Mouse (Mus musculus): ENCODE data around the gene Napsa.

The Napsa gene

DNA sequence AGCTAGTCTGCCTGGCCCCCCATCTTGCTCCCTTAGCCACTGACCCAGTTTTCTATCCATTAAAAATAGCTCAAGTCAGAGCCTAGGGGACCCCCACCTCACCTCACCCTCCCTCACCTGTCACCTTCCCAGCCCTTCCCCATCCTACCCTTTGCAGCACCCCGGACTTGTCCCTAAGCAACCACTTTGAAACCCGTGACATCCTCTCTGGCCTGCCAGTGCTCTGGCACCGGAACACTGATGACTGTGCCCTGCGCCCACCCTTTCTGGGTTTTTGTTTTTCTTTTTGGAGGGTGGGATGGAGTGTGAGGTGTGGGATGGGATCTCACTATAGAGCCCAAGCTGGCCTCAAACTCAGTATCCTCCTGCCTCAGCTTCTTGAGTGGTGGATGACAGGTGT lies 25.5 kb downstream of the Napsa start:
- DNase-seq = no peak

DNA sequence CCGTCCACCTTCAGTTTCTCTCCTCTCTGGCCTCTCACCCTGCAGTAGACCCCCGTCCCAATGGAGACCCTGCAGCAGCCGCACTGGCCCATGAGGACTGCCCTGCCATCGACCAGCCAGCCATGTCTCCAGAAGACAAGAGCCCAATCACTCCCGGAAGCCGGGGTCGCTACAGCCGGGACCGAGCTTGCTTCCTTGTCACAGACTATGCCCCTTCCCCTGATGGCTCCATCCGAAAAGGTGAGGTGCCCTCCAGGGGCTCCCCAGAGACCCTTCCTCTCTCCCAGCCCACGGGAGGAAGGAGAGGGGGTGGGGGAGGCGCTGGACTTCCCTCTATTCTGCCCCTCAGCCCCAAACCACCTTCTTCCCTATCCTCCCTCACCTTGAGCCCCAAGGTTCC lies 26.2 kb downstream of the Napsa start:
- DNase-seq = no peak

DNA sequence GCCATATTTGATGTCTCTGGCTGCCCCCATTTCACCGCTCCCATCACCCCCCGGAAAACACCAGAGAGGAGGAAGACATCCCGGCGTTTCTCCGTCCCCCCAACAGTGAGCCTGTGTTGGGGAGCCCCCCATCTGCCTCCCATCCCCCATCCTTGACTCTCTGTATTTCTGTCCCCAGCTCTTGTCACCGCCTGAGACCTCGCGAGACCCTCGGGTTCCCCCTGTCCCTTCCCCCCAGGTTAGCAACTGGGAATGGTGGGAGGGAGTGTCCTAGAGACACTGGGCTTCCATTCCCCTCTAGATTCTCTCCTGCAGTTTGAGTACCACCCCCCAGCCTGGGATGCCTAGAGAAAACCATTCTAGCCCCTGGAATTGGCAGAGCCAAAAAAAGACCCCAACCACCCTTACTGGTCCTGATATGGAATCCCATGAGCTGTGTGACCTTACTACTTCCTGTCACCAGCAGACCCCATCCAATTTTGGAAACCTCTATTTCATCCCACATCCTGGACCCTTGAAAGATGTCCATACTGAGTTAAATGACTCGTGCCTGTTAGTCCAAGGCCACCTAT lies 28.6 kb downstream of the Napsa start:
- DNase-seq = no peak

DNA sequence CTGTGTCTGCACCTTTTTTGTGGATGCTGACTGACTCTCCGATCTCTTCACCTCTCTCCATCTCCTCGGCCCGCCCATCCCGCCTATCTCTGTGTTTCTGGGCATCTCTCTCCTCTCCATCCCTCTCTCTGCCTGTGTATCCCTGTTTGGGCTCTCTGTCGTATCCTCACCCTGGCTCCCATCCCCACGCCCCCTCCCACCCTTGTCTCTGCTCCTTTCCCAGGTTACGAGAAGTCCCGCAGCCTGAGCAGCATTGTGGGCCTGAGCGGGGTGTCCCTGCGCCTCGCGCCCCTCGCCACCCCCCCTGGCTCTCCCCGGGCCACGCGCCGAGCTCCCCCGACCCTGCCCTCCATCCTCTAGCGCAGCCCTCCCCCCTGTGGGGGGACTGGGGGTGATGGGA lies 29.5 kb downstream of the Napsa start:
- DNase-seq = no peak

DNA sequence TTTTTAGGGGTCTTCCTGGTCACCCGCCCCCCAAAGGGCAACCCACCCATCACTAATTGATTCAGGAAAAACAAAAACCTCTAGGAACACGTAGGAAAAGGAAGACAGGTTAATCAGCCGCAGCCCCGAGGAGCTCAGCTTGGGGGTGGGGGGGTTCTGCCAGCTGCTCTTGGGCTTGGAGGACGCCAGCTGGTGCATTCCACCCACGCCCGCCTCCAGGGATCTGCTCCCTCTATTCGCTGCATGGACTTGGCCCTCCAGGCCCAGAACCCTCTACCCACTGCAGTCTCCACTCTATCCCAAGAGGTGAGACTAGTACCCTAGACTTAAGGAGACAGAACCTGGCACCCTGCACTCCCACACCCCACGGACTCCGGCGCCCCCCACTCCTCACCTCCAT lies 30.3 kb downstream of the Napsa start:
- DNase-seq = no peak

DNA sequence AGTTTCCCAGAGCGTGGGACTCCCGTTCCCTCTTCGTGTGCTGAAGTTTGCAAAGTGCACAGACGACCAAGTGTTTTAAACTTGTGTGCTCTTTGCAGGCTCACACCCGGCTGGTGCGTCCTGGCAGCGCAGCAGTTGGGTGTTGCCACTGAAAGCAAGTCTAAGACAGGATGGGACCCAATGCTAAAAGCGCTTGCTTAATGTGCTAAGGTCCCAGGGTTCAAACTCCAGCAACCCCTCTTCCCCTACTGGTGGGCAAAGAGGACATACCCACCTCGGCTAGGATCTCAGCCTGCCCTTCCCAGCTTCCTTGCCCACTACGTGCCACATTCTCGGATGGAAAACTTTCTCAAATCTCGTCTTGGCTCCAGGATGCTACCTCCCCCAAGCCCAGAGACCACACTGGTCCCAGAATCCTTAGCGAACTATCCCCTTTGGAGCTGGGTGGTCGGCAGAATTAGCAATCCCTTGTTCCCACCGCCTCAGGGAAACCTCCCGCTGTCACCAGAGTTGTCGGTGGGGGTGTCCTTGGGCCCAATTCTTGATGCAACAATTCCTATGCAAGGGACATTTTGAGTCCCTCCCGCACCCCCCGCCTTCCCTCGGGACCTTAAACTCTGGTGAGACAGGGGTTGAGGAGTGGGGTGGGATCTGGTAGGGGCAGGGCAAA lies 31.1 kb downstream of the Napsa start:
- DNase-seq = no peak

DNA sequence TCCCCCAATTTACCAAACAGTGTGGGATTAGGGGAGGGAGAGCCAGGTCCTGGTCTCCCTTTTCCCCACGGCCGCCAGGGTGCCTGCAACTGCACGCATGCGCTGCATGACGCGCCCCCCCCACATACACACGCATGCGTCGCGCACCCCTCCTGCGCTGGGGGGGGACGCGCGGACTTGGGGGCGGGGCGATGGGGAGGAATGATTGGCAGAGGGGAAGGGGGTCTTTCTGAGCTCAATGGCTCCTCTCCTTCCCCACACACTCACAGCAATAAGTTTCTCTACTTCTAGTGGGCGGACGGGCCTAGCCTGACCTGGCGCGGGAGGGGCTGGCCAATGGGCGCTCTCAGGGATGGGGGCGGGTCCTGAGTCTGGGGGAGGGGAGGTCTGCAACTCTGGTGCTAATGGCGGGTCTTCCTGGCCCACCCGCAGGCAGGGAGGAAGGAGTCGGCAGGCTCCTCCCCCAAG lies 32.0 kb downstream of the Napsa start:
- no peak for DNase-seq

DNA sequence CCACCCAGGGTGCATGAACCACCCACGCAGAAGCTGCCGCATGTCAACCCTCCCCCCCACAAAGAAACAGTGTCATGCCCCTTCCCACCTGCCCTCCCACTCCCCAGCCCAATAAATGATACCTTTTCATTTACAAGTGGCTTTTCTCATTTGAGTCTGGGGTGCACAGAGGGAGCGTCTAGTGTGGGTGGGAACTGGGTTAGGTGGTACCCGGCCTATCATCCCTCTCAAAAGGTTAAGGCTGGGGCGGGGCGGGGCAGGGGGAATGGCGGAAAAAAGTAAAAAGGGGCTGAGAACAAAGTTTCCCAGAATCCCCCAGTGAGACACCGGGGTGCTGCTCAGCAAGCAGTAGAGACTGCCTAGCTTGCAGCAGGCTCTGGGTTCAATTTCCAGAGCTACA lies 32.4 kb downstream of the Napsa start:
- DNase-seq = no peak

DNA sequence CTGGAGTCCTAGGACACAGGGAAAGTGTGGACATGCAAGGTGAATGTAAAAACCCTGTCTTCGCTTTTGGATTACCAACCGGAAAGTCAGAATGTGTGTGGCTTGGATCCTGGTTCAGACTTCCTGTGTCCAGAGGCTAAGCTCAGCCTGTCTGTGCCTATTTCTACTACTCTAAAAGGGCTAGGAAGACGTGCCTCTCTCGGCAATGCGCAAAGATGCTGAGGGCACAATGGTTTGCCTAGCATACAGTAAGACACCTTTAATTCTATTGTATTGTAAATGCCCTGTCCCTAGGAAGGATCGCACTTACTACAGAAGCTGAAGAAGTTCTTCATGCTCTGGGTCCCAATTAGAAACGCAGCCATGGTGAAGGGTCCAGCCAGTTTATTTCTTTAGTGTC lies 33.3 kb downstream of the Napsa start:
- DNase-seq = no peak

DNA sequence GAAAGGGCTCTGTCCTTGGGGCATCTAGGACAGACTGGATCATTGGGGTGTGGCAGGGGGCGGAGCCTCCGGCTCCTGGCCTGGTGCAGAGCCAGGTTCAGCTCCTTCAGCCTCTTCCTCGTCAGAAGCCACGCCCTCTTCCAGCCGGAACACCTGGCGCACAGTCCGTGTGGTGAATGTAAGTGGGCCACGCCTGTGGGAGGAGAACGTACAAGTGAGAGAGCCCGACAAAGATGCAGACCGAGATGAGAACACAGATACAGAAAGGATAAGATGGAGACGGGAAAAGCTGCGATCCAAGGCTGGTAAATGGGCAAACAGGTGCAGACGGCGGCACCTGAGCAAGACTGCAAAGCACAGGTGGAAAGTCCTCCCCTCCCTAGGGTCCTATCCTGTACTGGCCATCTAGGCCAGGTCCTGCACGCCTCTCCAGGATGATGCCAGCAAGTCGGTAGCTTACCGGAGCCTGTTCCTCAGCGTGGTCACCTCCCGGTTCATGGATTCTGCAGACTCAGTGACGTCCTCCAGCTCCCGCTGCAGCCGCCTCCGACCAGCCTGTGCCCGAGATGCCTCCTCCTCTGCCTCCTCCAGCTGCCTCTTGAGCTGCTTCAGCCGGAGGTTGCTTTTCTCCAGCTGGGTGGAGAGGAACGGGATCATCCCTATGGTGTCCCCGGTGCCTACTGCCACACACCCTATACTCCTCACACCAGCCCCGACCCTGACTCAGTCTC lies 34.2 kb downstream of the Napsa start:
- DNase-seq = no peak

DNA sequence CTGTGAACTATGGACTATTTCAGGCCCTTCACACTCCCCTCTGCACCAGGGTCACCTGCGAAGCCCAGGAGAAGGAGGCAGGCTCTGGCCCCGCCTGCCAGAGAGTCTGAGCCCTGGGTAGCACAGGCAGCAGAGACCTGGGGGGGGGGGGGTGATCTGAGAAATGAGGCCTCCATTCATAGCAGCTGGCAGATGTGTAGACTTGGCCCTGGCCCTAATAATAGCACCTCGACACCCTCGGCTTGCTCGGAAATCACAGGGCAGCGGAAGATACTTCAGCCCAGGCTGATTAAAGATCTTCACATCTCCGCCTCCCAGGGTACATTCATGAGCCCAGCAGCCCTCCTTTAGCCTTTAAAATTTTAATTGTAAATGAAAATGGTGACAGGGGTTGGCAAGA lies 40.0 kb downstream of the Napsa start:
- no peak for DNase-seq

DNA sequence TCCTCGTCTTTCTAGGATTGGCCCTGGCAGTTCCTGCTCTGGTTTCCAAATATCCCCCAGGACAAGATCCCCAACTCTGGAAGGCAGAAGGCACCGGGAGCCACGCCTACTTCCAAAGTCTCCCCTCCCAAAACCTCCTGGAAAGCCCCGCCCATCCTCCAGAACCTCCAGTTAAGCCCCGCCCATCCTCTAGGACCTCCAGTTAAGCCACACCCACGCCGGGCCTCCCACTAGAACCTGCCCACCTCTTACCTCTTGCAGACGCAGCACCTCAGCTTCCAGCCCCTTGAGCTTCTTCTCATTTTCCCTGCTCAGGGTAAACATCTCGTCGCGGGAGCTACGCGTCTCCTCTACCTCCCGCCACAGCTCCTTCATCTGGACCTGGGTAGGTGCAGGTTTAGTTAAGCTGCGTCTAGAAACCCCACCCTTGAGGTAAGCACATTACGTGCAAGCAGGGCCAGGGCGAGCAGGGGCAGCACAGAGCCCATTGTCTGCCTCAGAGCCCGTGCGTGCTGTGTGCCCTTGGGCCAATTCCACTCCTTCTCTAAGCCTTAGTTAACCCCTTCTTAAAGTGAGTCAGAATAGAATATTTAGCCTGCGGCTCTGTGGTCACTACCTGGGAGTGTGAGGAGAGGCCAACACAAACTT lies 42.0 kb downstream of the Napsa start:
- DNase-seq = no peak

DNA sequence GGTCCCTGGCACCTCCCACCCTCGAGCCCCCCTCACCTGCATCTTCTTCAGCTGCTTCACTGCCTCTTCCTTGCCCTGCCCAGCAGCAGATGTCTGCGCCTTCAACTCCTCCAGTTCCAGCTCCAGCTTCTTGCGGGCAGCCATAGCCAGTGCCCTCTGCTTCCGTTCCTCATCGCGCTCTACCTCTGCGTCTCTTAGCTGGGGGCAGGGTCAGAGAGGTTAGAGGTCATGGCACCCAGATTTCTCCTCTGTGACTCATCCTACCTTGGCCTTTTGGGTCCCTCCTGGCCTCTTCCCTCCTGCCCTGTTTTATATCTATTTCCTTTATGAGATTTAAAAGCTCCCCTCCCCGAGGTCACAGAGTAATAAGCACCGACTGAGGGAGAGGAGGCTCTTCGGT lies 43.1 kb downstream of the Napsa start:
- DNase-seq = no peak

DNA sequence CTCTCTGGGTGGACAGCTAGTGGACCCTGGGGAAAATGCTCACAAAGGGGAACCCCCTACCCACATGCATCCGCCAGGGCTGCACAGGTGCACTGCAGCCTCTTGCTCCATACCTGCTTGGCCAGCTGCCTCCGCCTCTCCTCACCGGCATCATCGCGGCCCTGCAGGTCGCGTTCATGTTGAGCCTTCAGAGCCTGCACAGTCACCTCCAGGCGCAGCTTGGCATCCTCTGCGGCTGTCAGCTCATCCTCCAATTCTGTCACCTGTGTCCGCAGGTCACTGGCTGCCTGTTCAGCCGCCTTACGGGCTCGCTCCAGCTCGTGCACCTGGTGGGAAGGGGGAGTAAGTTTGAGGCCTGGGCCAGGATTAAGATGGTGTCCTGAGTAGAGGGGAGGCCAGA lies 43.8 kb downstream of the Napsa start:
- no peak for DNase-seq

DNA sequence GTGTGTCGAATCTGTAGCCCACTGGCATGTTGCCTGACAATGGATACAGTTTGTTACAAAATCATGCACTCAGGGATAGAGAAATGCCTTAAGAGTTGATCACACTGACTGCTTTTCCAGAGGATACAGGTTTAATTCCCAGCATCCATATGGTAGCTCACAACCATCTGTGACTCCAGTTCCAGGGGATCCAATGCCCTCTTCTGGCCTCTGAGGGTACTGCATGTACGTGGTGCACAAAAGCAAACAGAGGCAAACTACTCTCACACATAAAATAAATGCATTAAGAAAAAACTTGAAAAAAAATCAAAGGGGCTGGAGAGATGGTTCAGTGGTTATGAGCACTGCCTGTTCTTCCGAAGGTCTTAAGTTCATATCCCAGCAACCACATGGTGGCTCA lies 44.9 kb downstream of the Napsa start:
- no peak for DNase-seq

DNA sequence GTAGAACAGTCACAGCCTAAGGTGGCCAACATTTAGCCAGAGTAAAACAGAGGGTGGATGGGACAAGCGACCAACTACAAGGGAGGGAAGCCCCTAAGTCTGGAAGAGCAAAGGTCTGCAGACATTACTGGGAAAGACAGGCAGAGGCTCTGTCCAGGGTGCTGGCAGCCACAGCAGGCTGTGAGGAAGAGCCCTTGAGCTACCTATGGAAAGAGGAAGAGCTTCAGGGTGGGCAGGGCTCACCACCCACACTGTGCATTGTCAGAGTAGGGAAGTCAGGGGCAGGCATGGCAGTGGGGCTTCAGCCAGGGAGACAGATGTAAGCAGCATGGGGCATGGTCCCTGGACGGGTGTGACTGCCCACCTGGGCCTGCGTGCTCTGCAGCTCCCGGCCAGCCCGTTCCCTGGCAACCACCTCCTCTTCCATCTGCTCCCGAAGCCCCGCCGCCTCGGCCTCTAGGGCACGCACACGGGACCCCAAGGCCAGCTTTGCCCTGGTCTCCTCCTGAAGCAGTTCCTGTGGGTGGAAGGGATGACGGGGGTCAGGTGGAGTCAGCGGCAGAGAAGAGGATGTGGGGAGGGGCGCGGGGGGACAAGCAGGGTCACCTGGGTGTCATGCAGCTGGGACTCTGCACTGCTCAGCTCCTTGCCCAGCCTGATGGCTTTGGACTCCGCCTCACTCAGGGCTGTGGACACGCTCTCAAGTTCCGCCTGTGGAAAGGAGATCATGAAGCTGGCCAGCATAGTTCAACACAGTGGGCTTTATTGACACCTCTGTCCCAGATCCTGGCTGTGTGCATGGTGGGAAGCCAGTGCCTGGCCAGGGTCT lies 51.7 kb downstream of the Napsa start:
- peak; percentile 70 for DNase-seq

DNA sequence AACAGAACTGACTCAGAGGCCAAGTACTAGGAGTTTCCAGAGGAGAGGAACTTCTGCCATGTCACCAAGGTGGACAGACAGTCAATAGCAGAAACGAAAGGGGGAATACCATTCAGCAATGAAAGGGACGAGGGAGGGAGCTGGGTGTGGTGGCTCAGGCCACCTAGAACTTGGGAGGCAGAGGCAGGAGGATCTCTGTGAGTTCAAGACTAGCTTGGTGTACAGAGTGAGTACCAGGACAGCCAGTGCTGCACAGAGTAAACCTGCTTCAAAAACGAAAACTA lies 52.3 kb downstream of the Napsa start:
- no peak for DNase-seq

DNA sequence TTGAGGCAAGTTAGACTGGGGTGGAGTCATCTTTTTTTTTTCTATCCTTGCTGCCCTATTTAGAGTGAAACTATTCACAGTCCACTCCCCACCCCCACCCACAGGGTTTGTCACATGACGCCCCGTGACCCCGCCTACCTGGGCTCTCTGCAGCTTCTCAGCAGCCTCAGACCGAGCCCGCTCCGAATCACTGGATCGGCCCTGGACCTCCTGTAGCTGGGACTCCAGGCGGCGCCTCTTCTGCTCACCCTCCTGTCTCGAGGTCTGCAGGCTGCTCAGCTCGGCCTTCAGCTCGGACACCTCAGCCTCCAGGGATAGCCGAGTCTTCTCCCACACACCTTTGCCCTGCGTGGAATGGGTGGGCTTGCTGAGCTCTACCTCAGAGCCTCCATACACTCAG lies 52.6 kb downstream of the Napsa start:
- peak; percentile 81 for DNase-seq

DNA sequence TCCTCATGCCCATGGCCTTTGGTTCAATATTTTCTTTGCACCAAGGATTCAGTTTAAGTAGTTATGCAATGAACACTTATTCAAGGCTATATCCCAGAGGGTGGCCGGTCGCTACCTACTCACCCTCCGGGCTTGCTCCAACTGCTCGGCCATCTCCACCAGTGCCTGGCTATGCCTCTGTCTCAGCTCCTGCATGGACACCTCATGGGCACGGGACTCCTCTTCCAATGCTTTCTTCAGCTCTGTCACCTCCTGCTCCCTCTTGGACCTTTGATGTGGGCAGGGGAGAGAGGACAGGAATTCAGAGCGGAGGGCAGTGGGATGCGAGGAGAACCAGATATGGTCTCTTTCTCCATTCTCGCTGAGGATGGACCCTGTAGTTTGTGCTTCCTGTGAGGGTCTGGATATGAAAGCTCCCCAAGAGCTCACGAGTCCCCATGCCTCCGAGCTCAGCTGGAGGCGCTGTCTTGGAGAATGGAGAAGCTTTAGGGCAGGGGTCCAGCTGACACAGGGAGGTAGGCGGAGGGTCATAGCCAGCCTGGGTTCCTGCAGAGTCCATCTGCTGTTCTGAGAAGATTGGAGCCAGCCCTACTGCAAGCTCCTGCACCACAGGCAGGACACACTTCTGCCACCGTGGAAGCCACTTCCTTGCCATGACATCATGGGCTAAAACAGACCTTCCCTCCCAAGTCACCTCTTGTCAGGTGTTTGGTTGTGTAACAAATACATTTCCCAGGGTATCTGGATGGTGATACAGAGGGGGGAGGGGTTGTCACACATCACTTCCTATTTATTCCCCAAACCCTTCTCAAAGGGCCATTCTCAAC lies 53.3 kb downstream of the Napsa start:
- peak; percentile 76 for DNase-seq

DNA sequence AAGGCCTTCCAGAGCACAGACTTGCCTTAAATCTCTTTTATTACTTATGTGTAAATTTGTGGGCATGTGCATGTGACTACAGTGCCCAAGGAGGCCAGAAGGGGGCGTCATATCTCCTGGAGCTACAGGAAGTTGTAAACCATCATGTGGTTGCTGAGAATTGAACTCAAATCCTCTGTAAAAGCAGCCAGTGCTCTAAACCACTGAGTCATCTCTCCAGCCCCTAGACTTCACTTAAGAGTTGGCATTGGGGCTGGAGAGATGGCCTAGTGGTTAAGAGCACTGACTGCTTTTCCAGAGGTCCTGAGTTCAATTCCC lies 53.8 kb downstream of the Napsa start:
- peak; percentile 80 for DNase-seq

DNA sequence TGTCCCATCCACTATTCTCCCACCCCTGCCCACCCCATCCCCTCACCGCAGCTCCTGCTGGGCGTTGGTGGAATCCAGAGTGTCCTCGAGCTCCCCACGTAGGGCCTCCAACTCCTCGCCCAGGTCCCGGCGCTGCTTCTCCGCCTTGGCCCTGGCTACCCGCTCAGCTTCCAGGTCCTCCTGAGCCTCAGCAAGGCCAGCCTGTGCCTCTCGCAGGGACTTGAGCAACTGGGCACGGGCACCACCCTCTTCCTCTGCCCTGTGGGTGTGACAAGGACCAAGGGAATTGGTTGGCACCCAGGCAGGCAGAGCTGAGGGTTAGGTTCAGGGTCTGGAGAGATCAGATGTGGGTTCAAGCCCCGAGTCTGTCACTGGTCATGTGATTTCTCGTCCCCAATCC lies 54.8 kb downstream of the Napsa start:
- peak; percentile 70 for DNase-seq

DNA sequence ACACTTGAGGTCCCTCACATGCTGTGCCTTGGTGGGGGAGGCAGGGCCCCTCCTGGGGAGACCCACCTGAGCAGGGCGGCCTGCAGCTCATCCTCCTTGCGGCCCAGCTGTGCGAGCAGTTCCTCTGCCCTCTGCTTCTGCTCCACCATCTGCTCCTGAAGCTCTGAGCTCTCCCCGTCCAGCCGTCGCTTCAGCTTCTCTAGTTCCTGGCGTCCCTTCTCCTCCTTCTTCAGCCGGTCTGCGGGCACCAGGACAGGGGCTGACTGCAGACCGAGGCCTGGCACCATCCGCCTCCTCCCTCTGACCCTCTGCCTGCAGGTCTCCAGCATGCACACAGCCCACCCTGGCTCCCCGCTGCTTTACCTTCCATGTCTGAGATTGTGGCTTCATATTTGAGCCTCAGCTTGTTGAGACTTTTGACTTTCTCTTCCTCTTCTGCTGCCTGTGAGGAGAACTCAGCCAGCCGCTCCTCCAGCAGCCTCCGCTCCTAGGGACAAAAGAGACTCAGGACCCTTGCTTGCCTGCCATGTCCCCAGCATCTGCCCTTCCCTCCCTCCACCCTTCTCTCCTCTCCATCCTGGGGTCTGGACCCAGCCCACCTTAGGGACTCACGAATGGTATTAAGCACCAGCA lies 56.3 kb downstream of the Napsa start:
- DNase-seq = peak; percentile 84
